Mouse (Mus musculus) megakaryocyte, embryonic 14.5 days (primary cell): ENCODE measurements around the gene Nfya.

Experiments
- FLI1 ChIP-seq: IDR thresholded peaks from 2 replicates; pipeline ENCODE4 v1.6.1; 2012; ENCODE audit warnings: low read length, inconsistent platforms, mixed read lengths
- GATA1 ChIP-seq: IDR thresholded peaks from 3 replicates; pipeline ENCODE4 v1.6.1; 2012; ENCODE audit warnings: mixed read lengths, low read length, inconsistent platforms, borderline replicate concordance

GRCm38 (mm10) chr17:48363421-48363965 is 46.2 kb downstream of the Nfya start:
- TF ChIP-seq GATA1 (no peak), FLI1 (no peak)
